Mouse (Mus musculus) heart, adult 2 months (tissue): Measurements from ENCODE around the gene Gle1.

Experiments
- CTCF ChIP-seq: fragments of 200-600 bp; IDR thresholded peaks from 2 replicates; pipeline ENCODE4 v1.8.1; 2022; ENCODE audit warnings: antibody characterized with exemption, mild to moderate bottlenecking, moderate library complexity
- EP300 ChIP-seq: fragments of 200-500 bp; IDR thresholded peaks from 2 replicates; pipeline ENCODE4 v1.6.1; 2011; ENCODE audit warnings: low read depth, low read length, control low read depth; ENCODE audit not compliant: insufficient read depth
- POLR2A ChIP-seq: fragments of 200-500 bp; IDR thresholded peaks from 2 replicates; pipeline ENCODE4 v1.6.1; 2011; ENCODE audit warnings: mild to moderate bottlenecking, low read depth, low read length, control low read depth; ENCODE audit not compliant: insufficient read depth

- no peak for TF ChIP-seq POLR2A
- no peak for TF ChIP-seq CTCF
- TF ChIP-seq EP300 = no peak
Observed at GRCm38 (mm10) chr2:29926542-29926941, 8.7 kb upstream of the Gle1 start.
